Mouse (Mus musculus) C2C12 (cell line): ENCODE data around the gene Mettl8. TPM values are rescaled to one million over a fixed set of nuclear protein-coding genes. Genes with fewer than 3 reads are reported as not detected.

ENCODE experiments used
- H3K27me3 ChIP-seq: one replicate; pipeline ENCODE4 v1.6.1; 2011; ENCODE audit not compliant: control insufficient read depth, insufficient read depth, insufficient read length
- H3K36me3 ChIP-seq: one replicate; pipeline ENCODE4 v1.6.1; 2011; ENCODE audit not compliant: control insufficient read depth, insufficient read depth
- H3K4me3 ChIP-seq: one replicate; pipeline ENCODE4 v1.5.1; 2011; ENCODE audit warnings: mild to moderate bottlenecking, control low read depth; ENCODE audit not compliant: poor library complexity, insufficient read depth, severe bottlenecking
- H3K79me2 ChIP-seq: one replicate; pipeline ENCODE4 v1.6.1; 2011; ENCODE audit not compliant: control insufficient read depth, insufficient read depth
- H3K79me3 ChIP-seq: one replicate; pipeline ENCODE4 v1.6.1; 2011; ENCODE audit warnings: low read depth, control low read depth
- H3ac ChIP-seq: one replicate; pipeline ENCODE3; 2011; ENCODE audit warnings: low read depth; ENCODE audit not compliant: control insufficient read depth, insufficient read length
- CEBPB ChIP-seq: IDR thresholded peaks from one replicate; pipeline ENCODE4 v1.6.1; 2011; ENCODE audit warnings: low read depth, mild to moderate bottlenecking, control low read depth, moderate library complexity
- CTCF ChIP-seq: IDR thresholded peaks from one replicate; pipeline ENCODE4 v1.5.1; 2011; ENCODE audit not compliant: control insufficient read depth, insufficient read depth, insufficient read length
- FOSL1 ChIP-seq: IDR thresholded peaks from one replicate; pipeline ENCODE4 v1.8.0; 2011; ENCODE audit warnings: mild to moderate bottlenecking, low read length; ENCODE audit not compliant: poor library complexity, insufficient read depth, severe bottlenecking
- MAX ChIP-seq: IDR thresholded peaks from one replicate; pipeline ENCODE4 v1.6.1; 2011; ENCODE audit warnings: mild to moderate bottlenecking, control low read depth
- MYOD1 ChIP-seq: IDR thresholded peaks from one replicate; pipeline ENCODE4 v1.6.1; 2011; ENCODE audit warnings: low read depth; ENCODE audit not compliant: control insufficient read depth, insufficient read length
- MYOG ChIP-seq: IDR thresholded peaks from one replicate; pipeline ENCODE4 v1.6.1; 2011; ENCODE audit not compliant: control insufficient read depth, insufficient read length; ENCODE audit errors: extremely low read depth
- USF1 ChIP-seq: IDR thresholded peaks from one replicate; pipeline ENCODE4 v1.6.1; 2011; ENCODE audit warnings: low read depth, mild to moderate bottlenecking, control low read depth, moderate library complexity
- polyA plus RNA-seq: library from polyadenylated mRNA; unstranded; fragments of >200 nt; fragmentation: generic; extraction: Trizol; gene quantifications from one replicate; pipeline ENCODE4 v1.2.1, GENCODE M21; 2012; ENCODE audit warnings: missing spikeins

Mettl8 gene
- polyA plus RNA-seq, 1 experiment, result 8.5 TPM

DNA sequence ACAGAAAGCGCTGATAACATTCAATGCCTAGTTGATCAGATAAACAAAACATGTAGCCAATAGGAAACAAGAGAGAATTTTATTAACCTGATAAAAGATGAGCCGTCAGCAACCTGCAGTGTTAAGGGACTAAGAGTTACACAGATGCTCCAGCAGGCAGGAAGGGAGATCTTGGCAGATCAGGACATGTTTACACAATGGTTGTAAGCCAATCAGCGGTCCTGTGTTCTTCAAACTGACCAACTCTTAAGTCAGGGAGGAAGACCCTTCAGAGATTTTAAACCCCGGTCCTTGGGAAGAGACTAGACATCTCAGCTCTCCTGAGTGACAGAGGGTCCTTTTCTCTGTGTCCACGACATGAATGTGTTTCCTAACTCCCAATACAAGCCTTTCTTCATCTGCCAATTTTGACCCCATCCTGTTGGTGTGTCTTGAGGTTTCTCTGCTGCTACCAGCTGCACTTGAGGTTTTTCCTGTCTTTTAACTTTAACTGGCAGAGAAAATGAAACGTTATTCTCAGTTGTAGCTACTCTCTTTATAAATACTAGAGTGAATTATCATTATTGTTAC is 8.5 kb downstream of the Mettl8 start:
- peaks cover 1% of the 10 kb centered on the region for H3K79me3 ChIP-seq
- no peaks in the 10 kb centered on the region for H3K79me2 ChIP-seq
- H3K27me3 ChIP-seq, result no peaks in the 10 kb centered on the region
- no peak for TF ChIP-seq MYOG
- TF ChIP-seq MAX, result no peak
- no peak for TF ChIP-seq FOSL1
- no peak for TF ChIP-seq USF1
- no peak for TF ChIP-seq MYOD1
- no peak for TF ChIP-seq CTCF
- no peak for TF ChIP-seq CEBPB
- no peak overlapping the region for H3K4me3 ChIP-seq
- H3ac ChIP-seq, result no peak overlapping the region
- no peaks in the 10 kb centered on the region for H3K36me3 ChIP-seq

DNA sequence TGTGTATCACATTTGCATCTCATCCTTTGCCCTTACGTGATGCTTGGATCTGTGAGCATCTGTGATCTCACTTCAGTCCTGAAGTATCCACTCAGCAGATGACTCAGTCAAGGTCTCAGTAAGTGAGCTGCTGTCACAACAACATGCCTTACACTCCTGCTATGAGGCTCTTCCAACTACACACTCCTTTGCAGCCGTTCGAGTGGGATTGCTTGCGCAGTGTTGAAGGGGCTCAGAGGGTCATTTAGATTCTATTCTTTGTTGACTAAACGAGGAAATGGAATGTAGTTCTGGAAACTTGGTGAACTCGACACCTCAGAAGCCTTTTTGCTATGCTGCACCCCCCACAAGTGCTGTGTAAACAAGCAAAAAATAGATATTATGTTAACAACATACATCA is 9.2 kb downstream of the Mettl8 start:
- Histone ChIP-seq H3K36me3 (no peaks in the 10 kb centered on the region), H3K79me3 (peaks cover 1% of the 10 kb centered on the region), H3K79me2 (peaks cover 4% of the 10 kb centered on the region), H3K27me3 (no peaks in the 10 kb centered on the region), H3K4me3 (no peak overlapping the region), H3ac (no peak overlapping the region)
- no peak for TF ChIP-seq CEBPB
- TF ChIP-seq USF1, result no peak
- TF ChIP-seq MYOD1, result no peak
- TF ChIP-seq CTCF, result no peak

GRCm38 (mm10) chr2:71039522-71040121 is 15.8 kb downstream of the Mettl8 start:
- TF ChIP-seq CTCF, result peak; percentile 51
- TF ChIP-seq CEBPB, result no peak
- Histone ChIP-seq H3K27me3 (no peaks in the 10 kb centered on the region), H3K4me3 (no peak overlapping the region)

DNA sequence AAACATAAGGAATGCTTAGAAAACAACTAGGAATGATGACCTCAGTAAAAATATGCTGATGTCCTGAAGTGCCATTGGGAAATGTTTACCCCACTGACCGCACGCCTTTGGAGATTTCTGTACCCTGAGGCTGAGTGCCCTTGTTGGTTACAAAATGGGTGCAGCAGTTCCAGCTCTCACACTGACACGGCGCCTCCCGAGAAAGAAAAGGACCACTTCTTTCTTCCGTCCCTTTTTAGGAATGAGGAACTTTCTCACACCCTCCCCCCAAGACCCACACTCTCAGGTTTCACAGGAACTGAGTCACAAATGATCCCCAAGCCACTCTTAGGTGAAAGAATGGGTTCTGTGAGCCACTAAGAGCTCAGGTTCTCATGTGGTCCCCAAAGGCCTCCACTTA is 17.9 kb downstream of the Mettl8 start:
- TF ChIP-seq FOSL1, result no peak
- TF ChIP-seq MYOG, result no peak
- TF ChIP-seq USF1, result no peak
- TF ChIP-seq CEBPB, result no peak
- TF ChIP-seq MAX, result no peak
- TF ChIP-seq MYOD1, result no peak
- Histone ChIP-seq H3K27me3 (no peaks in the 10 kb centered on the region), H3ac (no peak overlapping the region), H3K79me3 (no peaks in the 10 kb centered on the region), H3K4me3 (no peak overlapping the region), H3K36me3 (no peaks in the 10 kb centered on the region), H3K79me2 (peaks cover 4% of the 10 kb centered on the region)

More at GRCm38 (mm10) chr2:71039522-71040121, 15.8 kb downstream of the Mettl8 start:
- peaks cover 4% of the 10 kb centered on the region for H3K79me2 ChIP-seq
- H3ac ChIP-seq, result no peak overlapping the region
- H3K36me3 ChIP-seq, result no peaks in the 10 kb centered on the region
- H3K79me3 ChIP-seq, result no peaks in the 10 kb centered on the region

DNA sequence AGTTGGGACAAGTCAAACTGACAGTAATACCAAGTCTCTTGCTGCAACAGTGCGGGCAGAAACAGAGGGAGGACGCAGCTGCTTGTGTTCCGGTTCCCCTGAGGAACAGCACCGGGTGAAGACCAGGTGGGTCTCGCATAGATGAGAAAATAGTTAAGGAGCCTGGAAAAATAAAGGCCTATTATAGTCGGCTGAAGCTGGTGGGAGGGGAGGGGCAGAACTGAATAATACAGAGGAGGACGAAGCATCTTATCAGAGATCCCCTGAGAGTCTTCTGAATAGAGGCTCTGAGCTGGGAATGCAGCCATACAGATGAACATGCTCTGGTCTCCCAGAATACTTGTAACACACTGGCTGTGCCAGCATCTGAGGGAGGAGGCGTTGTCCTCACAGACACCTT is 21.4 kb downstream of the Mettl8 start:
- Histone ChIP-seq H3K27me3 (no peaks in the 10 kb centered on the region), H3ac (no peak overlapping the region), H3K79me2 (no peaks in the 10 kb centered on the region), H3K4me3 (no peak overlapping the region), H3K36me3 (no peaks in the 10 kb centered on the region), H3K79me3 (no peaks in the 10 kb centered on the region)
- TF ChIP-seq CTCF, result no peak
- TF ChIP-seq CEBPB, result no peak

DNA sequence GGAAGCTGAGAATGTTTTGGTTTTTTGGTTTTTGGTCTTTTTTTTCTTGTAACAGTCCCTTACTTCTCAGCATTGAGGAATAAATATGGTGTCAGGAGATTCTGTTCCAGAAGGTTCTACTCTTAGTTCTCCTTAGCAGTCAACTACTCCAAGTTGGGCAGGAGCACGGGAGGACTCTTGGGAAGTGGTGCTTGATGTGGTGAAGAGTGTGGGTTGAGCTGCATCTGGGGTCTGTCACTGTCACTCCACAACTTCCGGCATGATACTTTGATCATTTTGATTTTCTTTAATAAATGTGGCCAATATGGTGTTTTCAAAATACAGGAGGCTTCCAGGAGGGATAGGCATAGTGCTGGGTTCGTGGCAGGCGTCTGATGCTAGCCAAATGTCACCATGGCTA is 22.4 kb downstream of the Mettl8 start:
- Histone ChIP-seq H3K79me3 (no peaks in the 10 kb centered on the region), H3K27me3 (no peaks in the 10 kb centered on the region), H3ac (no peak overlapping the region), H3K36me3 (no peaks in the 10 kb centered on the region), H3K4me3 (no peak overlapping the region), H3K79me2 (no peaks in the 10 kb centered on the region)
- TF ChIP-seq CTCF (no peak), FOSL1 (no peak), MAX (no peak)
